24 mouse cellular contexts compared by ENCODE assay signal in the genomic region with DNA sequence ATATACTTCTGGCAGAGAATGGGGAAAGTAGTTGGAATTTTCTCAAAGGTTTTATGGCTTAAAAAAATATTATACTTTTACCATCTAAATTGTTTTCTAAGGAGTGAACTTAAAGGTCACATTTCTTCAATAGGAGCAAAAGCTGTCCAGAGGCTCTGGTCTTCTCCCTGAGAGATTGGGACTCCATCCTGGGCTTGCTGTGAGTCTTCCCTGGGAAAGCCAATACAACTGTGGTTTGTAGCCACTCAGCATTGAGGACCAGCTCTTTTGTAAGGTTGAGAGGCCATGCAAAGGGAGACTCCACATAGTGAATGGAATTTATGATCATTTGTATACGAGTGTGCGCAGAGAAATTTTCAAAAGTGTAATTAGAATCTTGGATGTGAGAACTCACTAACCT. TPM values are rescaled to one million over a fixed set of nuclear protein-coding genes. Genes with fewer than 3 reads are reported as not detected.
A peak's percentile ranks its signal among the peaks of the same experiment; 100 is the strongest.
DNase-seq lines count a peak whose midpoint lies in the region; ATAC-seq lines count a peak whose summit lies in the region.
"Had no signal": no experiment of that assay in that cellular context is flagged by ENCODE, and none has a peak within 500 bp of the region (broad histone marks: within the 10 kb centered on the region; RNA-seq: fewer than 3 reads in every experiment).

No protein-coding gene starts in this region.

- H3K4me3 ChIP-seq in midbrain, embryonic 11.5 days (ENCODE audit: low read depth, low read length) = no peak overlapping the region
- H3K4me3 ChIP-seq in midbrain, embryonic 15.5 days = no peak overlapping the region
- no peak overlapping the region for H3K4me3 ChIP-seq in midbrain, embryonic 14.5 days (replicated peaks; ENCODE audit: low read depth, low read length)
- no peak overlapping the region for H3K4me3 ChIP-seq in midbrain, embryonic 13.5 days (replicated peaks)
- H3K4me3 ChIP-seq: embryonic facial prominence, embryonic 10.5 days; embryonic facial prominence, embryonic 12.5 days; forebrain, embryonic 13.5 days; forebrain, embryonic 15.5 days had no signal

- no peaks in the 10 kb centered on the region for H3K9me3 ChIP-seq in midbrain, embryonic 11.5 days (ENCODE audit: control insufficient read depth, low read length)
- no peaks in the 10 kb centered on the region for H3K9me3 ChIP-seq in midbrain, embryonic 15.5 days
- H3K9me3 ChIP-seq in midbrain, embryonic 14.5 days (ENCODE audit: control insufficient read depth, low read length) = no peaks in the 10 kb centered on the region
- H3K9me3 ChIP-seq in midbrain, embryonic 13.5 days = no peaks in the 10 kb centered on the region
- H3K9me3 ChIP-seq: embryonic facial prominence, embryonic 10.5 days; embryonic facial prominence, embryonic 12.5 days; forebrain, embryonic 13.5 days; forebrain, embryonic 15.5 days had no signal

- DNase-seq in embryo, embryonic 10.5 days (ENCODE audit: low spot score) = peak; percentile 14
- DNase-seq in embryo, embryonic 10 days (ENCODE audit: low spot score) = no peak
- peak; percentile 86 for DNase-seq in midbrain, embryonic 11.5 days (ENCODE audit: low spot score, missing footprints)
- peak; percentile 21 for DNase-seq in midbrain, embryonic 14.5 days
- DNase-seq: adrenal gland, adult 8-10 months; adrenal gland, postnatal 14 days; adrenal gland, postnatal 36 days; B cell, adult 2 months; cerebellum, adult 11-12 months; cerebellum, adult 2 months; cerebellum, adult 9-10 months; cerebellum, postnatal 25 days; forebrain, postnatal 0 days had no signal

- no peak overlapping the region for H3K4me2 ChIP-seq in midbrain, embryonic 11.5 days
- H3K4me2 ChIP-seq in midbrain, embryonic 15.5 days = no peak overlapping the region
- H3K4me2 ChIP-seq in midbrain, embryonic 14.5 days (ENCODE audit: low read length) = no peak overlapping the region
- no peak overlapping the region for H3K4me2 ChIP-seq in midbrain, embryonic 13.5 days (replicated peaks)
- H3K4me2 ChIP-seq: embryonic facial prominence, embryonic 12.5 days; forebrain, embryonic 13.5 days; forebrain, embryonic 15.5 days had no signal

- peaks cover 12% of the 10 kb centered on the region for H3K4me1 ChIP-seq in midbrain, embryonic 11.5 days (ENCODE audit: control insufficient read depth, insufficient read depth, low read length)
- peaks cover 7% of the 10 kb centered on the region; the same call in 1 of the 2 replicates for H3K4me1 ChIP-seq in midbrain, embryonic 15.5 days
- H3K4me1 ChIP-seq in midbrain, embryonic 14.5 days (ENCODE audit: control insufficient read depth, insufficient read depth, low read length) = peaks cover 7% of the 10 kb centered on the region; the same call in 1 of the 2 replicates
- peaks cover 20% of the 10 kb centered on the region for H3K4me1 ChIP-seq in midbrain, embryonic 13.5 days (replicated peaks)
- H3K4me1 ChIP-seq: embryonic facial prominence, embryonic 10.5 days; embryonic facial prominence, embryonic 12.5 days; forebrain, embryonic 15.5 days had no signal

- no peak overlapping the region for H3K9ac ChIP-seq in midbrain, embryonic 11.5 days (ENCODE audit: low read length)
- no peak overlapping the region for H3K9ac ChIP-seq in midbrain, embryonic 15.5 days
- H3K9ac ChIP-seq in midbrain, embryonic 14.5 days (replicated peaks; ENCODE audit: low read length) = no peak overlapping the region
- H3K9ac ChIP-seq in midbrain, embryonic 13.5 days (replicated peaks) = no peak overlapping the region
- H3K9ac ChIP-seq: embryonic facial prominence, embryonic 12.5 days; forebrain, embryonic 13.5 days; forebrain, embryonic 15.5 days; forebrain, postnatal 0 days had no signal

- no peak overlapping the region; the same call in 1 of the 2 replicates for H3K27ac ChIP-seq in midbrain, embryonic 11.5 days (ENCODE audit: low read depth, low read length)
- H3K27ac ChIP-seq in midbrain, embryonic 15.5 days = no peak overlapping the region
- H3K27ac ChIP-seq in midbrain, embryonic 14.5 days (replicated peaks; ENCODE audit: low read depth, low read length) = no peak overlapping the region
- no peak overlapping the region for H3K27ac ChIP-seq in midbrain, embryonic 13.5 days
- H3K27ac ChIP-seq: embryonic facial prominence, embryonic 10.5 days; embryonic facial prominence, embryonic 12.5 days; forebrain, embryonic 13.5 days; forebrain, embryonic 15.5 days had no signal

- 44% methylated on average over 2 of the region's 2 CpGs for WGBS in midbrain, embryonic 11.5 days
- 50% methylated on average over 2 of the region's 2 CpGs for WGBS in midbrain, embryonic 15.5 days
- 31% methylated on average over 2 of the region's 2 CpGs for WGBS in midbrain, embryonic 14.5 days
- 43% methylated on average over 2 of the region's 2 CpGs for WGBS in midbrain, embryonic 13.5 days

- no peaks in the 10 kb centered on the region for H3K36me3 ChIP-seq in midbrain, embryonic 11.5 days (ENCODE audit: control insufficient read depth, insufficient read depth, low read length)
- H3K36me3 ChIP-seq in midbrain, embryonic 15.5 days (replicated peaks) = no peaks in the 10 kb centered on the region
- H3K36me3 ChIP-seq in midbrain, embryonic 14.5 days (ENCODE audit: control insufficient read depth, insufficient read depth, low read length) = no peaks in the 10 kb centered on the region
- H3K36me3 ChIP-seq in midbrain, embryonic 13.5 days = no peaks in the 10 kb centered on the region
- H3K36me3 ChIP-seq: embryonic facial prominence, embryonic 10.5 days; embryonic facial prominence, embryonic 12.5 days; forebrain, embryonic 15.5 days; G1E had no signal

- ATAC-seq in midbrain, embryonic 11.5 days (ENCODE audit: low FRiP score) = peak; percentile 79
- ATAC-seq in midbrain, embryonic 15.5 days (replicated peaks) = no peak
- peak; percentile 37; the same call in 1 of the 2 replicates for ATAC-seq in midbrain, embryonic 14.5 days (ENCODE audit: low FRiP score, low TSS enrichment)
- no peak; the same call in 1 of the 2 replicates for ATAC-seq in midbrain, embryonic 13.5 days
- ATAC-seq: activated CD4-positive, CD25-positive, alpha-beta regulatory T cell, adult 4 months; CD4-positive, CD25-positive, alpha-beta regulatory T cell, adult 4 months; forebrain, embryonic 13.5 days; forebrain, embryonic 15.5 days; forebrain, postnatal 0 days; Patski had no signal

- H3K27me3 ChIP-seq in midbrain, embryonic 11.5 days (ENCODE audit: control insufficient read depth, insufficient read depth, low read length) = no peaks in the 10 kb centered on the region
- no peaks in the 10 kb centered on the region for H3K27me3 ChIP-seq in midbrain, embryonic 15.5 days (replicated peaks)
- no peaks in the 10 kb centered on the region for H3K27me3 ChIP-seq in midbrain, embryonic 14.5 days (ENCODE audit: control insufficient read depth, insufficient read depth, low read length)
- no peaks in the 10 kb centered on the region for H3K27me3 ChIP-seq in midbrain, embryonic 13.5 days
- H3K27me3 ChIP-seq: CH12.LX; embryonic facial prominence, embryonic 12.5 days; forebrain, embryonic 13.5 days; forebrain, embryonic 15.5 days had no signal

RNA-seq across cellular contexts. Expression of a gene that starts 52.9 kb away (rescaled TPM):
- 38.2 and 39.6 TPM in 2 replicates for polyA plus RNA-seq in midbrain, embryonic 11.5 days (2014; fragmentation: Nextera tagmentation; extraction: Ambion mirVana)
- polyA plus RNA-seq in midbrain, embryonic 15.5 days (2015; fragmentation: Nextera tagmentation; extraction: Ambion mirVana) = 41.6 and 49.6 TPM in 2 replicates
- polyA plus RNA-seq in midbrain, embryonic 14.5 days (2014; fragmentation: Nextera tagmentation; extraction: Ambion mirVana) = 45.2 and 61.6 TPM in 2 replicates
- 41.3 and 57.1 TPM in 2 replicates for polyA plus RNA-seq in midbrain, embryonic 13.5 days (2015; fragmentation: Nextera tagmentation; extraction: Ambion mirVana)
- polyA plus RNA-seq: activated CD4-positive, CD25-positive, alpha-beta regulatory T cell, adult 4 months had no signal

Comparison
In these comparisons a context has a peak if more than half of its experiments do, and no peak if none do; other contexts are left out.
1. ATAC-seq: peak in midbrain, embryonic 11.5 days (single experiment) and midbrain, embryonic 14.5 days (single experiment); none in midbrain, embryonic 15.5 days (single experiment) and midbrain, embryonic 13.5 days (single experiment).